Mouse (Mus musculus): ENCODE results near the gene Chek2.

- no peak for TF ChIP-seq CTCF (IDR thresholded peaks at IDR 0.05; ENCODE audit: low read depth, low read length)
- TF ChIP-seq POLR2AphosphoS5 (IDR thresholded peaks at IDR 0.05; ENCODE audit: insufficient replicate concordance, low read depth, low read length), result no peak
- no peak for TF ChIP-seq GATA2 (IDR thresholded peaks at IDR 0.05; ENCODE audit: borderline replicate concordance, low read depth, low read length)
- TF ChIP-seq GATA1 (IDR thresholded peaks at IDR 0.05; ENCODE audit: borderline replicate concordance, low read length), result no peak
Observed at GRCm38 (mm10) chr5:110802186-110802585, 37.6 kb upstream of the Chek2 start.
